Mouse (Mus musculus): ENCODE data around the gene Mycbp.
"Not testable (repeated sequence)": the region's sequence is repeated elsewhere in the genome, so short reads cannot be mapped to it uniquely, and the experiment has no call there.

Gene Mycbp

GRCm38 (mm10) chr4:123940878-123941277 is 36.2 kb downstream of the Mycbp start:
- not testable (repeated sequence) for DNase-seq (ENCODE audit: low spot score)

GRCm38 (mm10) chr4:123946701-123947100 is 42.1 kb downstream of the Mycbp start:
- no peak for DNase-seq (ENCODE audit: low spot score)

DNA sequence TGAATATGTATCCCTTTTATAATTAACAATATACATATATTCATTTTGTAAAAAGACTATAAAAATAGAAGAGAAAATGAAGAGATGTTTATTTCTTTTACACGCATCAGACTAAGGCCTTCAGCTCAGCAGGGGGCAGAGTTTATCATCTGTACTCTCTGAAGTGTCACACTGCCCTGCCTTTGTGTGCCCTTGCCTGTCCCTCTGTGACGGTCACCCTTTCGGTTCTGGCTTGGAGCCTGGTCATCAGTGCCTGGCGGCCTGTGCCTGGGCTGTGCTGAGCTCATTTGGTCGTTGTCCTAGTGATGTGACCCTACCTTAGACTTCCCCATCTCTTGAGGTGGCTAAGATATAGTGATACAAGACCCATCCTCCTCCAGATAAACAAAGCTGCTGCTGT is 42.5 kb downstream of the Mycbp start:
- DNase-seq (ENCODE audit: low spot score): no peak

- DNase-seq (ENCODE audit: low spot score): no peak
Measured at GRCm38 (mm10) chr4:123948901-123949300, 44.3 kb downstream of the Mycbp start.

DNA sequence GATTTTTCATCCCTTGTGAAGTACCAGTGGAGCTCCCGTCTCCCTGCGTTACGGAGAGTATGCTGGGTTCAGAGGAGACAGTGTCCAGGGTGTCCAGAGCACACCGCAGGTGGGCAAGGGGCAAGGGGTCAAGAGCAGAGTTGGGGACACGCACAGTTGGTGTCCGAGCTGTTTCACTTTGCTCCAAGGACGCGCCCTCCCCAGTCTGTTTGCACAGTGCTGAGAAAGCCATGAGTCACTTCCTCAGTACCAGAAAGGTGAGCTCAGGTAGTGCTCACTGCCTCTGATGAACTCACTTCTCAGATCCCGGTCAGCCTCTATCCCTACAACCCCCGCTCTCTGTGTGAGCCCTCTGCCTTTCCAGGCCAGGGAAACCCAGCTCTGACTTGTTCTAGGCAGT is 45.0 kb downstream of the Mycbp start:
- peak; percentile 70 for DNase-seq (ENCODE audit: low spot score)

DNA sequence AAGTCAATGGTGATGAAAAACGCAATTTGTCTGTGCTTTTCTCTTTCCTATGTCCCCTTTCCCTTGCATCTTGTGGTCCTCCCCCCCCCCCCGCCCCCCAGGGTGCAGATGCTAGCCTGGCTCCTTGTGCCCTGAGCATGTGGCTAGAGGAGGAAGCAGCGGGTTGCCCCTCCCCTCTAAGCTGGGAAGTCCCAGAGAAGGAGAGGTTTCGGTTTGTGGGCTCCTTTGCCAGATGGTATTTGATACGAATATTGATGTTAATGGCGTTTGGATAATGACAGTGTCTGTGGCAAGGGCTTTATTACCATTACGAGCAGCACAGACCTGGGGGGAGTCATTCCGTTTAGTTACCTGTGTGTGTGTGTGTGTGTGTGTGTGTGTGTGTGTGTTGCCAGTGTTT is 47.4 kb downstream of the Mycbp start:
- no peak for DNase-seq (ENCODE audit: low spot score)

- DNase-seq (ENCODE audit: low spot score): peak; percentile 80
Measured at GRCm38 (mm10) chr4:123956703-123957491, 52.3 kb downstream of the Mycbp start.

- no peak for DNase-seq (ENCODE audit: low spot score)
Measured at GRCm38 (mm10) chr4:123957492-123957808, 52.8 kb downstream of the Mycbp start.

DNA sequence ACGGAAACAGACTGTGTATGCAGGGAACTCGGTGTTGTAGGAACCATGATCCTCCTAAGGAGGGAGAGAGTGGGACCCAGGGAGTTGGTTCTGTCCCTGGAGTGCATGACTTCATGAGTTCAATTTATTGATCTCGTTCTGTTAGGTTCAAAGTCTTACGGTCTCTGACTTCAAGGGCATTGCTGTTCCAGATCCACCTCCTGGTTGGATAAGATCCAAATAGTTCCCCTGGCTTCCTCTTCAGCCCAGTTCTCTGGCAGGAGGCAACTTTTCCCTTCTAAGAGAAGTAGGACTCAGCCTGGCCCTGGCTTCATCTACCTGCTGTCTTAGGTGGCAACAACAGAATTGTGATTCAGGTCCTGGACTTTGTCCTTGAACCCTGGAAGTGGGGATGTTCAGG is 53.3 kb downstream of the Mycbp start:
- no peak for DNase-seq (ENCODE audit: low spot score)

GRCm38 (mm10) chr4:123960955-123961354 is 56.3 kb downstream of the Mycbp start:
- DNase-seq (ENCODE audit: low spot score): no peak
